In the genomic region with DNA sequence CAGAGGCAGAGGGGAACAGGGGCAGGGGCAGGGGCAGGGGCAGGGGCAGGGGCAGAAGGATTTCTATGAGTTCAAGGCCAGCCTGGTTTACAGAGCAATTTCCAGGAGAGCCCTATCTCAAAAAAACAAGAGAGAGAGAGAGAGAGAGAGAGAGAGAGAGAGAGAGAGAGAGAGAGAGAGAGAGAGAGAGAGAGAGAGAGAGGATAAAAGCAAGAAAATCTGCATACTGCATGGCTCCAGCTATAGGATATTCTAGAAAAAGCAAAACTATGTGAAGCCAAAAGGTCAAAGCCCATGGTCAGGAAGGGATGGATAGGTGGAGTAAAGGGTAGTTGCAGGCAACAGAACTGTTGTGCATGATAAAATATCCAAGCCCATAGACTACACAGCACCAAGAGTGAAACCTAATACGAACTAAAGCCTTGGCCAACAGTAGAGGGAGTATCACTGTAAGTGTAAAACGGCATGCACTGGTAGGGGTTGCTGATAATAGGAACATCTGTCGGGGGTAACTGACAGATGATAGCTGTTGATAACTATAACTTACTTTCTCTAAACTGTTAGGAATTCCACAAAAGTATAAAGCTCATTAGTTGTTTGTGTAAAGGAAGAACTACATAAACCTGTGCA, we compare ENCODE assay signal across 11 mouse cellular contexts.
"Had no signal": no experiment of that assay in that cellular context is flagged by ENCODE, and none has a peak within 500 bp of the region (broad histone marks: within the 10 kb centered on the region; RNA-seq: fewer than 3 reads in every experiment).

No protein-coding gene starts in this region.

- DNase-seq: kidney, postnatal 25 days; layer of hippocampus, postnatal 36 days; lung, embryonic 14.5 days; lung, postnatal 10 days; lung, postnatal 4 days; right cerebral cortex, postnatal 14 days had no signal

- H3K4me3 ChIP-seq: kidney, embryonic 15.5 days; limb, embryonic 15.5 days; megakaryocyte, embryonic 14.5 days; midbrain, embryonic 12.5 days; stomach, embryonic 15.5 days had no signal

- H3K27me3 ChIP-seq: kidney, embryonic 15.5 days; limb, embryonic 15.5 days; midbrain, embryonic 12.5 days; stomach, embryonic 15.5 days had no signal

- H3K9me3 ChIP-seq: kidney, embryonic 15.5 days; limb, embryonic 15.5 days; megakaryocyte, embryonic 14.5 days; midbrain, embryonic 12.5 days; stomach, embryonic 15.5 days had no signal

- H3K27ac ChIP-seq: kidney, embryonic 15.5 days; limb, embryonic 15.5 days; midbrain, embryonic 12.5 days; stomach, embryonic 15.5 days had no signal

- H3K4me2 ChIP-seq: kidney, embryonic 15.5 days; limb, embryonic 15.5 days; lung, embryonic 14.5 days; midbrain, embryonic 12.5 days; stomach, embryonic 15.5 days had no signal

- H3K4me1 ChIP-seq: kidney, embryonic 15.5 days; limb, embryonic 15.5 days; midbrain, embryonic 12.5 days; stomach, embryonic 15.5 days had no signal

- H3K9ac ChIP-seq: kidney, embryonic 15.5 days; limb, embryonic 15.5 days; lung, embryonic 14.5 days; midbrain, embryonic 12.5 days; stomach, embryonic 15.5 days had no signal

- H3K36me3 ChIP-seq: kidney, embryonic 15.5 days; limb, embryonic 15.5 days; midbrain, embryonic 12.5 days; stomach, embryonic 15.5 days had no signal
